Mouse (Mus musculus) lung, postnatal 0 days (tissue): Measurements from ENCODE around the gene Fancc.

ENCODE experiments used
- CTCF ChIP-seq: IDR thresholded peaks from 2 replicates; pipeline ENCODE4 v1.5.1; 2016; ENCODE audit warnings: antibody characterized with exemption, mild to moderate bottlenecking
- EP300 ChIP-seq: IDR thresholded peaks from 2 replicates; pipeline ENCODE4 v1.6.1; 2016; ENCODE audit warnings: antibody characterized with exemption, mild to moderate bottlenecking, control low read depth

DNA sequence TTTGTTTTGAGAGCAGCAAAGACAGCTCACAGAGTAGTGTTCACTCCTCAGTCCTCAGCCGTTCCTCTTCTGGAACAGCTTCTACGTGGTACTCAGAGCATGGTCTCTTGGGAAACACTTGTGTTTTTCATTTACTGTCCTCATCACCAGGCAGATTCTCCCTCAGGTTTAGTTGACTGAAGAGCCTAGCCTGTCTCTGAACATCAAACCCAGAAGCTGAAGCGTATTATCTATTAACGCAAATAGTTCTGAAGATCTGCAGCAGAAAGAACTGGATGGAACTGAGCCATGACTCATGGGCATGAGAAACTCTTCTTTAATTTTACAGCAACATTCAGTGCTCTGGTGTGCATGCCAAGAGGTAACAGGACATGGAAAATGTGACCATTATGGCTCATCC is 147.0 kb downstream of the Fancc start:
- TF ChIP-seq EP300 (no peak), CTCF (no peak)
